Mouse (Mus musculus) limb, embryonic 14.5 days (tissue): ENCODE results near the gene Fbp1. TPM values are rescaled to one million over a fixed set of nuclear protein-coding genes. Genes with fewer than 3 reads are reported as not detected.
"Not testable (repeated sequence)": the region's sequence is repeated elsewhere in the genome, so short reads cannot be mapped to it uniquely, and the experiment has no call there.

ENCODE experiments used
- ATAC-seq: fragments of 200-750 bp; cut with Nextera tagmentation; 2 replicates; pipeline ENCODE4 v1.8.0; 2017; ENCODE audit warnings: low read depth, moderate number of reproducible peaks, moderate TSS enrichment; ENCODE audit not compliant: low FRiP score
- DNase-seq: peaks from one replicate; pipeline ENCODE4 v3.0.0-alpha.2; 2015; ENCODE audit warnings: low spot score
- H3K27ac ChIP-seq: fragments of 300-500 bp; sonication (generic); replicated peaks from 2 replicates; pipeline ENCODE4 v1.5.1; 2014; ENCODE audit warnings: low read depth, mild to moderate bottlenecking, low read length, moderate library complexity, mixed read lengths
- H3K27me3 ChIP-seq: fragments of 300-500 bp; sonication (generic); 2 replicates; pipeline ENCODE4 v1.6.1; 2014; ENCODE audit warnings: low read length, mixed read lengths; ENCODE audit not compliant: control insufficient read depth, insufficient read depth
- H3K36me3 ChIP-seq: fragments of 300-500 bp; sonication (generic); 2 replicates; pipeline ENCODE4 v1.6.1; 2014; ENCODE audit warnings: mild to moderate bottlenecking, low read length, moderate library complexity, mixed read lengths; ENCODE audit not compliant: control insufficient read depth, insufficient read depth
- H3K4me1 ChIP-seq: fragments of 300-500 bp; sonication (generic); 2 replicates; pipeline ENCODE4 v1.6.1; 2014; ENCODE audit warnings: antibody characterized with exemption, low read length, mixed read lengths; ENCODE audit not compliant: control insufficient read depth, insufficient read depth
- H3K4me2 ChIP-seq: fragments of 300-500 bp; sonication (generic); replicated peaks from 2 replicates; pipeline ENCODE4 v1.6.1; 2014; ENCODE audit warnings: low read depth, mild to moderate bottlenecking, low read length, moderate library complexity; ENCODE audit not compliant: severe bottlenecking
- H3K4me3 ChIP-seq: fragments of 300-500 bp; sonication (generic); replicated peaks from 2 replicates; pipeline ENCODE4 v1.5.1; 2014; ENCODE audit warnings: low read length
- H3K9ac ChIP-seq: fragments of 300-500 bp; sonication (generic); 2 replicates; pipeline ENCODE4 v1.6.1; 2014; ENCODE audit warnings: mild to moderate bottlenecking, low read depth, low read length, moderate library complexity; ENCODE audit not compliant: severe bottlenecking
- H3K9me3 ChIP-seq: fragments of 300-500 bp; sonication (generic); 2 replicates; pipeline ENCODE4 v1.6.1; 2016; ENCODE audit warnings: low read length; ENCODE audit not compliant: control insufficient read depth
- POLR2A ChIP-seq: fragments of 200-500 bp; IDR thresholded peaks from 2 replicates; pipeline ENCODE4 v1.8.0; 2012; ENCODE audit warnings: inconsistent platforms, mild to moderate bottlenecking, moderate library complexity, borderline replicate concordance; ENCODE audit not compliant: insufficient read depth, insufficient read length; ENCODE audit errors: extremely low read depth
- WGBS: fragments of 180-500 bp; shearing (Covaris S2); extraction: QIAGEN DNeasy Blood & Tissue Kit; methylation state at CpG from one replicate; pipeline ENCODE4 v1.1.7; 2014; 5-methylcytosine and 5-hydroxymethylcytosine counted together
- polyA plus RNA-seq, 2 experiments: library from polyadenylated mRNA; depleted of rRNA in 1 of 2; stranded (reverse) in 1 of 2; unstranded in 1 of 2; fragments of >200 nt; fragmentation: Nextera tagmentation in 1 of 2; extraction: Ambion mirVana in 1 of 2; gene quantifications; 2 replicates each; pipeline versions ENCODE4 v1.2.1 to v1.2.3; 2012 to 2014

Fbp1 gene
- polyA plus RNA-seq (2012; rRNA removed) (0.89 and 1.00 TPM in 2 replicates), polyA plus RNA-seq (2014; fragmentation: Nextera tagmentation; extraction: Ambion mirVana) (1.1 and 2.2 TPM in 2 replicates)

GRCm38 (mm10) chr13:62887712-62888441 is at the start of gene Fbp1:
Gene Fbp1 (minus strand): TSS chr13:62888282.
- peaks cover 8% of the 10 kb centered on the region; the same call in 1 of the 2 replicates for H3K4me1 ChIP-seq
- 0 out of 2 replicates have a peak within 1 kb of the TSS, but pooled peaks have one; percentile 1 for H3K9ac ChIP-seq
- H3K4me2 ChIP-seq: peak within 1 kb of the TSS; percentile 40
- H3K27ac ChIP-seq: no peak within 1 kb of the TSS
- H3K36me3 ChIP-seq: no peaks in the 10 kb centered on the region
- no peak for TF ChIP-seq POLR2A
- DNase-seq (no peak), ATAC-seq (no peak)
- peaks cover 25% of the 10 kb centered on the region for H3K27me3 ChIP-seq
- 2% methylated on average over 27 of the region's 29 CpGs for WGBS
- H3K9me3 ChIP-seq: 0 out of 2 replicates have a peak, but pooled peaks cover 4% of the 10 kb centered on the region
- H3K4me3 ChIP-seq: peak within 1 kb of the TSS; percentile 20

- no peaks in the 10 kb centered on the region for H3K27me3 ChIP-seq
- H3K4me2 ChIP-seq: no peak overlapping the region
- no peaks in the 10 kb centered on the region for H3K9me3 ChIP-seq
- 66% methylated on average over 4 of the region's 4 CpGs for WGBS
- DNase-seq (no peak), ATAC-seq (no peak)
- H3K4me3 ChIP-seq: no peak overlapping the region
- no peaks in the 10 kb centered on the region for H3K4me1 ChIP-seq
- no peak overlapping the region for H3K27ac ChIP-seq
- H3K36me3 ChIP-seq: no peaks in the 10 kb centered on the region
- H3K9ac ChIP-seq: no peak overlapping the region
- TF ChIP-seq POLR2A: no peak
Observed at GRCm38 (mm10) chr13:62932452-62932851, 44.4 kb upstream of the Fbp1 start.

GRCm38 (mm10) chr13:62929766-62930389 is 41.8 kb upstream of the Fbp1 start:
- WGBS: 64% methylated on average over 9 of the region's 9 CpGs
- no peak overlapping the region for H3K4me2 ChIP-seq
- no peak overlapping the region for H3K27ac ChIP-seq
- no peak overlapping the region for H3K9ac ChIP-seq
- no peaks in the 10 kb centered on the region for H3K4me1 ChIP-seq
- no peaks in the 10 kb centered on the region for H3K27me3 ChIP-seq
- no peaks in the 10 kb centered on the region for H3K36me3 ChIP-seq
- no peak for DNase-seq
- TF ChIP-seq POLR2A: no peak
- ATAC-seq: no peak
- no peak overlapping the region for H3K4me3 ChIP-seq
- H3K9me3 ChIP-seq: no peaks in the 10 kb centered on the region

GRCm38 (mm10) chr13:62929144-62929543 is 41.1 kb upstream of the Fbp1 start:
- not testable (repeated sequence) for H3K27ac ChIP-seq, H3K4me1 ChIP-seq, DNase-seq, H3K9ac ChIP-seq, ATAC-seq, H3K9me3 ChIP-seq, H3K27me3 ChIP-seq, H3K4me2 ChIP-seq, H3K36me3 ChIP-seq, H3K4me3 ChIP-seq
- 92% methylated on average over 3 of the region's 3 CpGs for WGBS

- H3K36me3 ChIP-seq: no peaks in the 10 kb centered on the region
- H3K4me2 ChIP-seq: no peak overlapping the region
- 66% methylated on average over 1 of the region's 1 CpGs for WGBS
Observed at GRCm38 (mm10) chr13:62927470-62927869, 39.4 kb upstream of the Fbp1 start.

More at GRCm38 (mm10) chr13:62927470-62927869, 39.4 kb upstream of the Fbp1 start:
- H3K4me3 ChIP-seq: no peak overlapping the region
- no peak for ATAC-seq
- no peak overlapping the region for H3K9ac ChIP-seq
- no peak for DNase-seq
- peaks cover 5% of the 10 kb centered on the region for H3K4me1 ChIP-seq
- H3K9me3 ChIP-seq: no peaks in the 10 kb centered on the region
- H3K27ac ChIP-seq: no peak overlapping the region
- no peak for TF ChIP-seq POLR2A
- H3K27me3 ChIP-seq: no peaks in the 10 kb centered on the region
